Mouse (Mus musculus) kidney, adult 2 months (tissue): ENCODE data around the gene Zbtb22. TPM values are rescaled to one million over a fixed set of nuclear protein-coding genes. Genes with fewer than 3 reads are reported as not detected.
"Not testable (repeated sequence)": the region's sequence is repeated elsewhere in the genome, so short reads cannot be mapped to it uniquely, and the experiment has no call there.

Source experiments
- DNase-seq: peaks from one replicate; pipeline ENCODE4 v3.0.0; 2021
- H3K27ac ChIP-seq: fragments of 200-500 bp; 2 replicates; pipeline ENCODE4 v1.5.1; 2012; ENCODE audit warnings: low read depth, low read length, control low read depth, inconsistent platforms; ENCODE audit not compliant: insufficient read depth
- H3K27me3 ChIP-seq: fragments of 200-500 bp; replicated peaks from 2 replicates; pipeline ENCODE4 v1.6.1; 2012; ENCODE audit warnings: mild to moderate bottlenecking, moderate library complexity, low read length, inconsistent platforms; ENCODE audit not compliant: control insufficient read depth, insufficient read depth
- H3K36me3 ChIP-seq: fragments of 200-500 bp; 2 replicates; pipeline ENCODE4 v1.6.1; 2012; ENCODE audit warnings: mild to moderate bottlenecking, moderate library complexity, low read length, inconsistent platforms; ENCODE audit not compliant: control insufficient read depth, insufficient read depth
- H3K4me1 ChIP-seq: fragments of 200-500 bp; 2 replicates; pipeline ENCODE4 v1.6.1; 2011; ENCODE audit warnings: low read length; ENCODE audit not compliant: control insufficient read depth, insufficient read depth
- H3K4me3 ChIP-seq: fragments of 200-500 bp; 2 replicates; pipeline ENCODE4 v1.5.1; 2011; ENCODE audit warnings: mild to moderate bottlenecking, low read depth, low read length, control low read depth; ENCODE audit not compliant: insufficient read depth
- CTCF ChIP-seq: fragments of 200-500 bp; conservative IDR thresholded peaks from 2 replicates; pipeline ENCODE4 v1.5.1; 2011; ENCODE audit warnings: low read depth, mild to moderate bottlenecking, control low read depth, low read length, moderate library complexity, mixed read lengths; ENCODE audit not compliant: insufficient read depth, insufficient read length
- POLR2A ChIP-seq: fragments of 200-500 bp; IDR thresholded peaks from one replicate; pipeline ENCODE4 v1.6.1; 2011; ENCODE audit warnings: low read depth, low read length, control low read depth
- WGBS: fragments of 180-500 bp; shearing (Covaris S2); methylation state at CpG from one replicate; pipeline ENCODE4 v1.1.7; 2018; 5-methylcytosine and 5-hydroxymethylcytosine counted together
- polyA plus RNA-seq: library from polyadenylated mRNA; depleted of rRNA; stranded (reverse); fragments of >200 nt; gene quantifications from 2 replicates; pipeline ENCODE4 v1.2.3, GENCODE M21; 2012

The Zbtb22 gene
- polyA plus RNA-seq, 1 experiment, result 31.6 TPM

DNA sequence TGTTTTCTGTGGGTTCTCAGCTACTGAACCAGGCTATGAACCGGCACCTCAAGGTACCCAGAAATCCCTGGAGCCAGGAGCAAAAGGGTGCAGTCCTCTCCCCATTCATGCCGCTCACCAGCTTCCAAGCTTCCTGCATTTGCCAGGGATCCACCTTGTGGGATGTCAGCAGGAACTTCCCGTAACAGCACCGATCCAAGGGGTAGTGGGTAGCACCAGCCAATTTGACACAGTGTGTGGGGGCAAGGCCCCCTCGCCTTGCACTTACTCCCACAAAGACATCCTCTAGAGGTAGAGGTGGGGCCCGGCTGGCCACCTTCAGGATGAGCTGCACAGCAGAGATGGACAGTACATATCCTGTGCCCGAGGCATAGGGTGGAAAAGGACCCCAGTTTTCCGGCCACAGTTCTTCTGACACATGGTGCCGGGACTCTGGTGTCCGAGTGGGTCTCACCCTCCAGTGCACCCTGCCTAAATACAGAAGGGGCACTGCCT, 34.5 kb downstream of the Zbtb22 start:
- Histone ChIP-seq H3K4me3 (no peak overlapping the region), H3K4me1 (peaks cover 12% of the 10 kb centered on the region; the same call in 1 of the 2 replicates), H3K36me3 (no peaks in the 10 kb centered on the region), H3K27me3 (no peaks in the 10 kb centered on the region), H3K27ac (no peak overlapping the region)
- no peak for DNase-seq
- TF ChIP-seq CTCF, result no peak
- no peak for TF ChIP-seq POLR2A
- WGBS, result 74% methylated on average over 10 of the region's 10 CpGs

DNA sequence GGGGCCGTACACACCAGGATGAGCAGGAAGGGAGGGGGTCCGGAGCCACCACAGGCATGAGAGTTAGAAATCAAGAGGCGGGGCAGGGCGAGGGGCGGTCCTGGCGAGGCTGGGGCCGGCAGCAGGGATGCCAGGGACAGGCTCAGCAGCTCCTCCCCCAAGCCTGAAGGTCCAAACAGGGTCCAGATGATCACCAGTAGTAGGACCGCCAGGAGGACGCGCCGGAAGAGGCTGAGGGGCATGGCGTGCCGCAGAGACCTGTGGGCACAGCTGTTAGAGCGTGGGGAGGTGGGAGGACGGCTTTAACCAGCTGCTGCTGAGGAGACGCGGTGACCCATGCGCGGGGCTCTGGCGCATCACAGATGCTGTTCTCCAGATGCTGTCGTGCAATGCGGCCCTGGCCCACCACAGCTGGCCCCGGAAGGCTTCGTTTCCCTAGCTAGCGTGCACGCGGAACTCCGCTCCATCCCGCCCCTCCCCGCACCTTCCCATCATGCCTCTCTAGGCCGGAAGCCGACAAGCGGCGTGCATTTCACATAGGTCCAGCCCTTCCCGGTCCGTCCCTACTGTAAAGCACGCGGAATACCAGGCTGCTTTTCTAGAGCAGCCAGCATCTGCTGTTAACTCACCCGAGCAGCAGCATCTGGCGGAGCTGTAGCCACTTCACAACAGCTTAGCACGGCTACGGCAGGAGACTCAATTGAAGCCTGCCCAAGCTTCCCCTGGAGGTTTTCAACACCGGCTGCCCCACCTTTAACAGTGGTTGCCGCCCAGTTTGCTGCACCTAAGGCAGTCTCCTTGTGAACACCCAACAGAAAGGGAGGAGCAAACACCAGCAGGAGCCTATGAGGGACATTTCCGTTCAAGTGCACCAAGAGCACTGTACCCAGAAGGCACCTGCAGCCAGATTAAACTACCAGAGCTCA, 35.6 kb downstream of the Zbtb22 start, which contains the start of gene B3galt4:
B3galt4 (minus strand) TSS at position 468 of the 926 bp plus-strand sequence.
- WGBS, result 2% methylated on average over 45 of the region's 45 CpGs
- TF ChIP-seq POLR2A (peak; percentile 65), CTCF (no peak)
- peak within 1 kb of the TSS; percentile 62 for H3K4me3 ChIP-seq
- peak within 1 kb of the TSS; percentile 30; the same call in 1 of the 2 replicates for H3K27ac ChIP-seq
- no peaks in the 10 kb centered on the region for H3K36me3 ChIP-seq
- peak; percentile 76 for DNase-seq
- no peaks in the 10 kb centered on the region for H3K27me3 ChIP-seq
- peaks cover 13% of the 10 kb centered on the region; the same call in 1 of the 2 replicates for H3K4me1 ChIP-seq

DNA sequence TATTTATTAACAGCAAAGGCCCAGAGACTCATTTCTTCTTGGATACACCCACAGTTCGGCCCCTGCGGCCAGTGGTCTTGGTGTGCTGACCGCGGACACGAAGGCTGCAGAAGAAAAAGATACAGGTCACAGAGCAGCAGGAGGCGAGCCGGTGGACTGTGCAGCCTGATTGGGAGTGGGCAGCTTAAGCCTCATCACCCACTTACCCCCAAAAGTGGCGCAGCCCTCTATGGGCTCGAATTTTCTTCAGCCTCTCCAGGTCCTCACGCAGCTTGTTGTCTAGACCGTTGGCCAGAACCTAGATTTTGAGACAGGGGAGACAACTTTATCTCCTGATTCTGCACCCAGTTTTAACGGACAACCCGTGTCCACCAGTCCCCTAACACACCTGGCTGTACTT, 36.3 kb downstream of the Zbtb22 start:
- H3K4me1 ChIP-seq, result peaks cover 16% of the 10 kb centered on the region; the same call in 1 of the 2 replicates
- not testable (repeated sequence) for DNase-seq, H3K27me3 ChIP-seq, H3K27ac ChIP-seq, H3K4me3 ChIP-seq, H3K36me3 ChIP-seq
- 70% methylated on average over 13 of the region's 13 CpGs for WGBS

DNA sequence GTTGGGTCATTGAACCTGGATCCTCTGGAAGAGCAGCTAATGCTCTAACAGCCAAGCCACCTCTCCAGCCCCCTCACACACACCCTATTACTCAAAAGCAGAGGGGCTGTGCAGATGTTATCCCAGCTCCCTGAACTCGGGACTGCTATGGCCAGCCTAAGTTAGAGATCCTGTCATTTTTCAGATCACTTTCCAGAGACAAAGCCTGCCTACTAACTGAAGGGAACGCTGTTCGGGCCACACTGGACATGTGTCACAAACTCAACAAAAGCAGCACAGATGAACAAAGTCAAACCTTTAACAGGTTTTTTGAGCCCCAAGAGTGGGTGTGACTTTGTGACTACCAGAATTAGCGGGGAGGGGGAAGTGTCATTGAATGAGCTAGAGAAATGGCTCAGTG, 37.2 kb downstream of the Zbtb22 start:
- Histone ChIP-seq H3K36me3 (no peaks in the 10 kb centered on the region), H3K27ac (no peak overlapping the region), H3K27me3 (no peaks in the 10 kb centered on the region), H3K4me1 (peaks cover 16% of the 10 kb centered on the region; the same call in 1 of the 2 replicates), H3K4me3 (no peak overlapping the region)
- no peak for DNase-seq
- 76% methylated on average over 4 of the region's 4 CpGs for WGBS
- TF ChIP-seq POLR2A (no peak), CTCF (no peak)

DNA sequence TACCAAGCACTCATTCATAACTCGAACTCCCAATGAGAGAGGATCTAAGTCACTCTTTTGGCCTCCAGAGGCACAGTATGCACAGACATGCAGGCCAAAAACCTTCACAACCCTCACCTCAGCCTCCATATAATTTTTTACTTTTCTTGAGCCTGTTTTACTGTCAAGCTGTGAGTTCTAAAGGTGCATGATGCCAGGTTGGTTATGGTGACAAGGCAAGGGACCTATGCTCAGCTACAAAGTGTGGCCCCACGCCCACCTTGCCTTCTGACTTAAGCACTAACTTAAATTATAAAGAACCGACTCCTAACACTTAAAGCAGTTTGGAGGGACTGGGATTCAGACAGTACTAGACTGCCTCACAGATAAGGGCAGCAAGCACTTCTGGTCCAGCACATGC, 37.6 kb downstream of the Zbtb22 start:
- peaks cover 16% of the 10 kb centered on the region; the same call in 1 of the 2 replicates for H3K4me1 ChIP-seq
- H3K4me3 ChIP-seq, result no peak overlapping the region
- no peak for DNase-seq
- no peak overlapping the region for H3K27ac ChIP-seq
- no peak for TF ChIP-seq CTCF
- no peak for TF ChIP-seq POLR2A
- no peaks in the 10 kb centered on the region for H3K36me3 ChIP-seq
- WGBS, result 69% methylated on average over 3 of the region's 3 CpGs
- H3K27me3 ChIP-seq, result no peaks in the 10 kb centered on the region

DNA sequence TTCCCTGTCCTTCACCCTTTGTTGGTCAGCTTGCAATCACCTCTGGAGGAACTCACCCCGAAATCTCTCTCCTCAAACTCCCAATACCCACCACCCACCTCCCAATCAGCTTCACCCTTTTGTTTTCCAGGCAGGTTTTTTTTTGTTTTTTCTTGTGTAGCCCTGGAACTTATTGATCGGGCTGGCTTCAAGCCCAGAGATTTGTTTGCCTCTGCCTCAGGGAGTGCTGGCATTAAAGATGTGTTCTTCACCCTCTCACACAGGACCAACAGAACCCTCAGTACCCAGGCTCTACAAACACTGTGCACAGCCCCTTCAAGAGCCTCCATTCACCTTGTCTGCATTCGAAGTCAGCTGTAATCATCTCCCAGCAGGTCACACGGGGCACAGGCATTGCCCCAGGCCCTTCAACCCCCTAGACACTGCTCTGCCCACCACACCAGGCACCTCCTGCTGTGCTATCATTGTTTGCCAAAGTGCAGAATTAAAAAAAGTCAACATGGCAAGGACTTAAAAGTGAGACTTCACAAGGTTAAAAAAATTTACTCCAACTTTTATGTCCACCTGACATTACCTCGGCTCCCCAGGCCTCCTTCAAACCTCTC, 38.4 kb downstream of the Zbtb22 start:
- no peaks in the 10 kb centered on the region for H3K27me3 ChIP-seq
- peak overlapping the region; percentile 65 for H3K4me3 ChIP-seq
- no peak for DNase-seq
- TF ChIP-seq POLR2A (no peak), CTCF (no peak)
- H3K27ac ChIP-seq, result no peak overlapping the region
- no peaks in the 10 kb centered on the region; the same call in 1 of the 2 replicates for H3K36me3 ChIP-seq
- 27% methylated on average over 5 of the region's 5 CpGs for WGBS
- H3K4me1 ChIP-seq, result peaks cover 16% of the 10 kb centered on the region; the same call in 1 of the 2 replicates
